Mouse (Mus musculus) left cerebral cortex, adult 18-20 months (tissue): Measurements from ENCODE around the gene Tmub2. TPM values are rescaled to one million over a fixed set of nuclear protein-coding genes. Genes with fewer than 3 reads are reported as not detected.
A peak's percentile ranks its signal among the peaks of the same experiment; 100 is the strongest.

Source experiments
- DNase-seq, 2 experiments: peaks; one replicate each; pipeline ENCODE4 v3.0.0; 2021 to 2022; ENCODE audit warnings: low spot score in 2 of 2, mixed read lengths in 1 of 2
- total RNA-seq, 2 experiments: library from RNA; stranded (reverse); gene quantifications; 2 replicates each; pipeline ENCODE4 v1.2.3; 2021

The Tmub2 gene
- total RNA-seq, 2 experiments from 2014 or later: 65.1 to 71.0 TPM

DNA sequence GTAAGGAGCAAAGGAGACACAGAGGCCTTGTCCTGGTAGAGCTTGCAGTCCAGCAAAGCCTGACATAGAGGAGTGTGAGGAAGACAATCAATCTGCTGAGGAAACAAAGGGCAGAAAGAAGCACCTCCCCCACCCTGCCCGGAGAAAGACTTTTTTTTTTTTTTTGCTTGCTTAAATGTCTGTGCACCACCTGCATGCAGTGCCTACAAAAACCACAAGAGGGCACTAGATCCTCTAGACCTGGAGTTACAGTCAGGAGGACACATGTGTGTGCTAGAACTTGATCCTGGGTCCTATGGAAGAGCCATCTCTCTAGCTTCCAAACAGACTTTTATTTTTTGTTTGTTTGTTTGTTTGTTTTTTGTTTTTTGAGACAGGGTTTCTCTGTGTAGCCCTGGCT, 15.1 kb downstream of the Tmub2 start:
- DNase-seq: no peak

DNA sequence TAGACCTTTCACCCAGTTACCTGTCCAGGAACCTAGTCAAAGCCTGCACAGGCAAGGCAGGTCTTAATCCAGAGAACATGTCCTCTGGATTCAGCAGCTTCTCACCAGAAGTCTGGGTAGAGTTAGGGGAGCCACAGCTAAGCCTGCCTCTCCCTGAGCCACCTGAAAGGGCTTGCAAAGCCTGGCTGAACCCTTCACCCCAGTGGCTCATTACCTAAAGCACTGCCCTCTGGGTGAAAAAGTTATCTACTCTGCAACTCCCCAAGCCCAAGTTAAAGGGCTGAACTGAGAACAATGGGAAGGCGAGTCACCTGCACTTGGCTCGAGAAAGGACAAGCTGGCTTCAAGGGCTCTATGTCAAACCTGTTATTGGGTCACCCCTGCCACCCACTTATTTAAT, 19.4 kb downstream of the Tmub2 start:
- no peak for DNase-seq

DNA sequence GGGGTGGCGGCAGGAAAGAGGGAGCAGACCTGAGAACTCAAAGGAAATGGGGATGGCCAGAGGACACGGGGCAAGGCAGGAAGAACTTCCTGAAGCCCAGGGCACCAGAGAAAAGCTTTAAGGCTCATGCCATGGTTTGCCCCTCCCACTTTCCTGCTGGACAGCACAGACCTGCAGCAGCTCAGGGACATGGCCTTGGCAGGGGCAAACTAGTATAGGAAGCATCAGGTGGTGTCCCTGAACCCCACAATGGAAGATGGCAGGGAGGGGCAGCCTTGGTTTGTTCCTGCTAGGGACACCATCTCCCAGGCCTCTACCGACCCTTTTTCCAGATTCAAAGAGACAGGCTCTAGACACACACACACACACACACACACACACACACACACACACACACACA, 20.6 kb downstream of the Tmub2 start:
- DNase-seq: no peak

DNA sequence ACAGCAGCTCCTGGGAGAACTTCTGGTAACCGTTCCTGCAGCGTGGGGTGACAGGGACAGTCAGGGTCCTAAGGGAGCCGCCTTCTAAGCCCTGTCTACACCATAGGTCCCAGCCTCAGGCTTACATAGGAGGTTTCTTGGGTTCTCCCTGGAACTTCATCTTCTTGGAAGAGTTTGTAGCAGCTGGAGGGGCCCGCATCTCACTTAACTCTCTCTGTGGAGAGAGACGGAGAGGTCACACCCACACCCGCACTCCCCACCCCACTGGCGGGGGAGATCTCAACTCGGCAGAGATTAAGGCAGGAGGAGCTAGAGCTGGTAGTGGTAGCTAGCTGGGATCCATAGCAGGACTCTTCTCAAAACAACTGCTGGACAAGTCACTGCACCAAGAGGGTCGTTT, 23.4 kb downstream of the Tmub2 start:
- no peak for DNase-seq

DNA sequence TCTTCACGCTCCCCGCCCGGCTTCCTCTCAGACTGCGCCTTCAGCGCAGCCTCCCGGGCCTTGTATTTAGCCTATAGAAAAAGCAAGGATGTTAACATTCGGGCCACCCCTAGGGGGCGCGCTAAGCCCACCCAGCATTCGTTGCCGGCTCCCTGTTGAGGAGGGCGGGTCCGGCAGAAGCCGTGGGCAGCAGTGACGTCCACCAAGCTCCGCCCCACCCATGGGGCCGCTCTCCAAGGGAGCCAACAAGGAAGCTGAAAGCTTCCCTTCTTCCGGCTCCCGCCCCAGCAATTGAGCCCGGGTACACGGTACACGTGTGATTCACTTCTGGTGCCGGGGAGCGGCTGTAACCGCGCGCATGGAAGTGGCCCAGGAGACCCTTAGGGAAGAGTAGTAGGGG, 24.2 kb downstream of the Tmub2 start:
- DNase-seq: peak; percentile 97

DNA sequence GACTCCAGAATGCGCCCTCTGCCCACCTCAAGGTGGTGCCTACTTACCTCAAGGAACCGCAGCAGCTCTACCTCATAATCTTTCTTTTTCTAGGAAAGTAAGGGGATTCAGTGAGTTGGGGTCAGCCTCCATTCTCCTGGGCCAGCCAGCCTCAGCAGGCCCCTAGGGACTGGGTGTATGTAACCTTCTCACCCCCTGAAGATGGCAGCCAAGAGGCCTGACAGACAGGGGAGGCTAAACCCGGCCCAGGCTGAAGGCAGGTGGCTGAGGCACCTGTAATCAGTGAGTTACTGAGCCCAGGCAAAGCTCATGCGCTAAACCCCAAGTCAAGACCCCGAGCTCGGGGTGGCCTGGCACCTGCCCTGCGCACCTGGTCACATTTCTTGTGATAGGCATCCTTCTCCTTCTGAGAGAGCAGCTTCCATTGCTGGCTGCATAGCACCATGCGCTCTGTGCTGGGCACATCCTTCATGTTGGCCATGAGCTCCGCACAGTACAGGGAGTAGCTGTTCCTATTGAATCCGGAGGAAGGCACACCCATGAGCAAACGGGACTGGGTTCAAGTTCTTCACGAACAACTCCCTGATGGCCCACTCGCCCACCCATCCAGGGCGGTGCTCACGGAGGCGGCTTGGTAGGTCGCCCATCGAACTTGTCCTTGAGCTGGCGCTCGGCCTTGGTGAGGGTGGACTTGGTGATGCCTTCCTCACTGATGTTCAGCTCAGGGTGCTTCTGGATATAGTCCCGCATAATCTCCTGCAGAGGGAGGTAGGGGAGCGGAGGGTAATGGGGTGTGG, 25.3 kb downstream of the Tmub2 start:
- peak in 1 of 2 experiments; percentile 39 for DNase-seq

DNA sequence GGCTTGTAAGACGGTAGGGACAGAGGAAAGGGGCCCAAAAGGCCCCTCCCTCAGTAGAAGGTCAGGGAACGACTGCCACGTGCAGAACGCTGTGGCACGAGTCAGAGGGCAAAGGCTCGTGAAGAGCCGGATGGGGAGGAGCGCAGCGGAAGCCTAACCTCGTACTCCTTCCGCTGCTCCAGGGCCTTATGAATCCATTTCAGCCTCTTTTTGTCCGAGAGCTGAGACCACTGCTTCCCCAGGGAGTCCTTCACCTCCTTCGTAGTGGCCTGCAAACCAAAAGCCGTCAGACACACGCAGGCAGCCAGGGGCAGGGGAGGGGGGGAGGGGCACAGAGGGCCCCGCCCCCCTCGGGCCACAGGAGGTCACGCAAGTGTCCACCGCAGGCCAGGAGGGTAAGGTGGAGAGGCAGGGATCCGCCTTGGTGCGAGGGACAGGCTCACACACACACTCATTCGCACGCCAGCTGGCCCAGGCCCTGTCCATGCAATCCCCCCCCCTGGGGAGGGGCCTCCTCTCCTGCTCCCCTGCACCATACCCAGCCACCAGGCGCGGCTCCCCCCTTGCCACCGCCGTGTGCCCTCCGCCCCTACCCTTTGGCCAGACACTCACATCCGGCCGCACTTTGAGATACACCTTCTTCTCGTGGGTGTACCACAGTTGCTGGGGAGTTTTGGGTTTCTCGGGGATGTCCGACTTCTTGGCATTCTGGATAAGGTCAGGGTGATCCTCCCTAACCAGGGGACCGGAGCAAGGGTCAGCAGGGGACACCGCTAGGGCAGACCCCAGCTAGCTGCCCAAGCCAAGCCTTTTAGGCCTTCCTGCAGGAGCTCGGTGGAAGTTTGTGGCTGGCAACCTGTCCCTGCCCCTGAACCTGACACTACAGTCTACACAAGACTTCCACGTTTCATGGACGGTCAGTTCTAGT, 26.3 kb downstream of the Tmub2 start:
- DNase-seq: no peak

DNA sequence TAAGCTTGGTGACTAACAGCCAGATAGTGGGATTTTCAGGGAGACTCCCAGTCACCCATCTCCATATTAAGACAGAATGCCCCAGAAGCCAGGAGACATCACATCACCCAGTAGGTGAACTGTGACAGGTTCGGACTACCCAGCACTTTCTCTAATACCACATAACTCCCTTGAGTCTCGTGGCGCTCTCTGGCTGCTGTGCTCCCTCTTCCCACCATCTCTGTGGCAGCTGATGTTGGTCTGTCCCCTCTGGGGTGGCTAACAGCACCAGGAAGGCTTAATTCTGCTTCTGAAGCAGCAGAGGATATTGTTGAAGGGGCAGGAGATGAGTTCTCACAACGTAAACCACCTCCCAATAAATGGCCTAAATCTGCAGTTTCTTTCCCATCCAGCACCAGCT, 27.2 kb downstream of the Tmub2 start:
- DNase-seq: no peak

DNA sequence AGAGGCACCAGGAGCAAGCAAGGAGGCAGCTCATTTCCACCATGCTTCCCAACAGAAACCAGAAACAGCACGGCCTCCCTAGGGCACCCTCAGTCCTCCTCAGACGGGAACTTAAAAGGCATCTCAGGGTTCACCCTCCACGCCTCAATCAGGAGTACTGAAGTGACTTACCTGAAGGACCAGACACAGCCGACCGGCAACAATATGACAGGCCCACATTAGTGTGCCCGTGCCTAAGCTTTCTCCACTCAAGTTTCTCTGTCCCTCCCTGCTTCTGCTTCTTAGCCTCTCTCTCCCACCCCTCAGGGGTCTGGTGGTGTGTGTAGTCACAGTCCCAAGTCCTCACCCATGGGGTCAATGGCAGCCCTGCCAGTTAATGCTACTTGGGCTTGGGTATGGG, 27.9 kb downstream of the Tmub2 start:
- no peak for DNase-seq

DNA sequence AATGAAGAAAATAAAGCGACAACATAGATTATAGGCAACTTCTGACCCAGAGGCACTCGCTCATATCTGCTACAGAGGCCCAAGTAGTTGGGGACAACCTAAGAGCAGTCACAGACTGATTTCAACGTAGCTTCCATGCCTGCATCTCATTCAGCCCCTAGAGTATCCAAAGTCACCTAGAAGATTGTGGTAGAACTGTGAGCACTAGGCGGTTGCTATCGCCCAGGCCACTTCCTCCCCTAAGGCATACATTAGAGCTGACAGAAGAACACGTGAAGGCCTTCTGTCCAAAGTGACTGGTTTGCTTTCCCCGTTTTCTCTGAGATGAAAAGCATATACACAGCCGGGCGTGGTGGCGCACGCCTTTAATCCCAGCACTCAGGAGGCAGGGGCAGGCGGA, 29.6 kb downstream of the Tmub2 start:
- DNase-seq: no peak

DNA sequence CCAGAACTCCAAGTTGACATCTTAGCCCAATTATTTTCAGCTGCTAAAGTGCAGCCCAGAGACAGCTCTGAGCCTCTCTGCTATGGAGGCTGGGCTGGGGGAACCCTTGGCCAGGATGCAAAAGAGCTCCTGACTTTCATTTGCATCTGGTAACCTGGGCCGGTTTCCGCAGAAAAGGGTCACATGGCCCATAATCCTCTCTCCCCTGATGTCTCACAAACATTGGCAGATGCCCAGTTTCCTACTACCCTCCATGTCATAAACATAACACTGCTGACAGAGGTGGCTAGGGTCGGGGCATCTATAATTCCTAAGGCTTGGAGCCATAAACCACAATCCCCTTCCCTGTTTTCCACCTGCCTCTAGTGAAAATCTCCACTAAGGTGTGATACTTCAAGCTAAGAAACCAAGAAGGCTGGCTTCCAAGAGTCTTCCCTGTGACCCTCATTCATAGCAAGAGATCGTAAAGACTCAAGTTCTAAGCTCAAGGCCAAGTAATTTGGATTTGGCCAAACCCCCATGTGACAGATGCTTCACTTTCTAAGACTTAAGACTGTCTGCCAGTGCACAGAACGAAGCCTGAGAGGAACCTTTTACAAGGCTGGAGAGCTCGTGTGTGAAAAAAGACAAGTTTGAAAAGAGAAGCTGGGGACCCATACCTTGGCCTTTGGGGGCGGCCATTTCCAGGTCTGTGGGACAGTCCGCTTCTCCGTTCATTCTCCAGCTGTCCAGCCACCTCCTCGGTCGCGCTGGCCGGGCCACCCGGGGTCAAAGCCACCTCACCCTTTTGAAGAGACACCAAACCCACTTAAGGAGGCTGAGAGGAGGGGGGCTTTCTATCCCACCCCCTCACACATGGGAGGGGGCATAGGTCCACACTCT, 31.2 kb downstream of the Tmub2 start:
- DNase-seq: no peak

DNA sequence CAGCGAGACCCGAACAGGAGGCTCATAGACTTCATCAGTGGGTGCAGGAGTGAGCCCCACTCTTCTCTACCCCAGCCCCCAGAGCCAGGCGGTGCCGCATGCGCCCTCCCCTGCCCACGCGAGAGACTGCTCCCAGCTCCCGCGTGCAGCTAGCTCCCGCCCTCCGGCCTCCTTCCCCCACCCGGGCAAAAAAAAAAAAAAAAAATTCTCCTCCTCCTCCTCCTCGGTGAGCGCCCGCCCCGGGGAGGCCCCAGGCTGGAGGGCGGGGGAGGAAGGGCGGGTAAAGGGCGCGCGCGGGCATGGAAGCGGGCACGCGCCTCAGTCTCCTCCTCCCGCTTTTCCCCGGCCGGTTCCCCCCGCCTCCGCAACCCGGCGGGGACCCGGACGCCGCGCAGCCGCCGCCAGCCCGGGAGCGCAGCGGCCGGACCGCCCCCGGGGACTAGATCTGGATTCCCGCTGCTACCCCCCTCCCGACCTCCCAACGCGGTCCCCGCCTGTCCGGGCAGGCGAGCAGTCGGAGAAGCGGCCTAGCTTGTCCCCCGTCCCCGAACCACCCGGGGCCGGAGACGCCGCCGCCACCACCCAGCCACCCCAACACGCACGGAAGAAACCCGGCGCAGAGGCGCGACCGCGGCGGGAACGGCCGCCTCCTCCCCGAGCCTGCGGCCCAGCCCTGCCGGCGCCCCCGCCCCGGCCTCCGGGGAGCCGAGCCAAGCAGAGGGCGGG, 32.0 kb downstream of the Tmub2 start:
- DNase-seq: peak; percentile 73 to 79

DNA sequence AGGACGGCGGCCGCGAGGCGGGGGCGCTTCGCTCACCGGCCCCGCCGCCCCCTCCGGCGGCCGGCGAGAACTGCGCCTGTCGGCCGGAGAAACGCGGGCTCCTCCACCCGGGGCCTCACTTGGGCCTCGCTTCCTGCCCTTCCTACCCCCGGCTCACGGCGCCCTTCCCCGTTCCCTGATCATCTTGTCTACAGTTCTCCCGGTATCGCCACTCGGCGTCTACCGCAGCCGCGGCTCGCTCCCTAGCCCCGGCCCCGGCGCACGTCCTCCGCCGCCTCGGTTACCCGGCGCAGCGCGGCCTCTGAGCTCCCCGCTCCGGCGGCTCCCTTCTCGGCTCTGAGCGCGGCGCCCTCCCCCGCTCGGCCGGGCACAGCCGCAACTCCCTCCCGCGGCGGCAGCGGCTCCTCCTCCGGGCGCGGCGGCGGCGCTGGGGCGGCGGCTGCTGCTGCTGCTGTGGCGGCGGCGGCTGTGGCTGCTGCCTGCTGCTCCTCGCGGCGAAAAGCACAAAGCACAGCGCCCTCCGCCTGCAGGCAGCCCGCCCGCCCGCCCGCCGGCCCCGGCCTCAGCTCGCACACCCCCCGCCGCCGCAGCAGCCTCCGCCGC, 32.7 kb downstream of the Tmub2 start:
- peak; percentile 59 to 63 for DNase-seq

DNA sequence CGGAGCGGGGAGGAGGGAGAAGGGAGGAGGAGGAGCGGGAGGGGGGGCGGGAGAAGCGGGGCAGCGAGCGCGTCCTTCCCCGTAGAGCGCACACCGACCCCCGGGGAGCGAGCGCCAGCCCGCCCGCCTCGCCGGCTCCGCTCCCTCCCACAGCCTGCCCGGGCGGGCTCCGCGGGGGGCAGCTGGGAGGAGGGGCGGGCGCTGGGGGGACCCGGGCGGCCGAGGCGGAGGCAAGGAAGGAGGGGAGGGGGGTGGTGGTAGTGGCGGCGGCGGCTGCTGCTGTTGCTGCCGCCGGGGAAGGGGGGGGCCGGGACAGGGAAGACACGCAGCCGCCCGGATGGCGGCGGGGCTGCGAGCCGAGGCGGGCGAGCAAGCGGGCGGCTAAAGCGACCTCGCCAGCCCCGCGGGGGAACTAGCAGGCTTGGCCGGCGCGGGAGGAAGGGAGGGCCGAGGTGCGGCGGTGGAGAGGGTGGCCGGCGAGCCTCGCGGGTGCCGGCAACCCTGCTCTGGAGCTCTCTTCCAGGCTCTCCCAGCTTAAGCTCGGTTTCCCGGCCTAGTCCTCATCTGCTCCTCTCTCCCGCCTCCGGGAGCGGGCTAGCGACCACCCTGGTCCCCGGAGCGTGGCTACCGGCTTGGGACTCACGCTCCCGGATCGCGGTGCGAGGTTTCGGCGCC, 33.3 kb downstream of the Tmub2 start:
- peak in 1 of 2 experiments; percentile 68 for DNase-seq

DNA sequence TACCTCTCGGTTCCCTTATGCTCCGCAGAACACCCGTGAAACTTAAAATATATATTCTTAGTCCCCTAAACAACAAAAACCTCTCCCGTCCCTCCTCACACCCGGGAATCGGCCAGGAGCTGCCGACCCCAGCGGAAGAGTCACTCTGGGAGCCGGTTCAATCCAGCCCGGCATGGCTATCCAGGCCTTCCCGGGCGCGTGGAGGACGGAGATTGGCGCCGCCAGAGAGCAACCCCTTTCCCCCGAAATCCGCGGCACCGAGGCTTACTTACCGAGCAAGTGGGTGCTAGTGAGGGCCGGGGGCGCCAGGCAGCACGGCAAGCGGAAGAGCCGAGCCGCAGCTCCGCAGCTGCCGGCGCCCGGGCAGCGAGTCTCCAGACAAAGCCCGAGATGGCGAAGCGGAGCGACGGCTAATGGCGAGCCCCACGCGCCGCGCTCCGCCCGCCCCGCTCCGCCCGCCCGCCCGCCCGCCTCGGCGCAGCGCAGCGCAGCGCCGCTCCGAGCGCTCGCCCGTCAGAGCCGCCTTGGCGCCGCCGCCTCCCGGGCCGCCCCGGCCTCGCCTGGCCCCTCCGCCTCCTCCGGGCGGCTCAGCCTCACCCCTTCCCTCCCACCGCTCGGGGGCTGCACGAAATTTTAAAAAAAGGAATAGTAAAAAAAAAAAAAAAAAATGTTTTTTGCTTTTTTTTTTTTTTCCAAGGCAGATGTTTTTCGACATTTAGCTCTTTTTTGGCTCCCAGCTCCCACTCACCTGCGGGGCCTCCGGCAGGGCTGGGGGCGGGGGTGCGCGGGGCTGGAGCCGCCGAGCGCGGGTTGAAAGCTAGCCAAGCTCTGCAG, 34.1 kb downstream of the Tmub2 start:
- DNase-seq: peak; percentile 36 to 49

DNA sequence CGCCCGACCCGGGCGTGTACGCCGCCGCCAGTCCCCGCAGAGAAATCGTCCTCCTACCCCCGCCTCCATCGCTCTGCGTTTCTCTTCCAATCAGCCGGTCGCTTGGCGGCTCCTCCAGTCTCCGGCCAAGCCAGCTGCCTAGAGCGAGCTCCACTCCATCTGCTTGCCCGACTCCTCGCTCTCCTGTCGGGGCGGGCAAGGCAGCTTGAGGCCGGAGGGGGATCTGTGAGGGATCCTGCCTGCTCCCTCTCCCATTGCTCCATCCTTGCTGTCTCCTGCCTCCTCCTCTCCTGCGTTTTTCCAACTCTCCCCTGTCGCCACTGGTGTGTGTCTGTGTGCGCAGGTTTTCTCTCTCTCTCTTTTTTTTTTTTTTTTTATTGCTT, 34.7 kb downstream of the Tmub2 start, which contains the start of gene Ubtf:
Gene Ubtf (minus strand): TSS at position 333 of the 383 bp plus-strand sequence.
- DNase-seq: peak; percentile 77 to 87

DNA sequence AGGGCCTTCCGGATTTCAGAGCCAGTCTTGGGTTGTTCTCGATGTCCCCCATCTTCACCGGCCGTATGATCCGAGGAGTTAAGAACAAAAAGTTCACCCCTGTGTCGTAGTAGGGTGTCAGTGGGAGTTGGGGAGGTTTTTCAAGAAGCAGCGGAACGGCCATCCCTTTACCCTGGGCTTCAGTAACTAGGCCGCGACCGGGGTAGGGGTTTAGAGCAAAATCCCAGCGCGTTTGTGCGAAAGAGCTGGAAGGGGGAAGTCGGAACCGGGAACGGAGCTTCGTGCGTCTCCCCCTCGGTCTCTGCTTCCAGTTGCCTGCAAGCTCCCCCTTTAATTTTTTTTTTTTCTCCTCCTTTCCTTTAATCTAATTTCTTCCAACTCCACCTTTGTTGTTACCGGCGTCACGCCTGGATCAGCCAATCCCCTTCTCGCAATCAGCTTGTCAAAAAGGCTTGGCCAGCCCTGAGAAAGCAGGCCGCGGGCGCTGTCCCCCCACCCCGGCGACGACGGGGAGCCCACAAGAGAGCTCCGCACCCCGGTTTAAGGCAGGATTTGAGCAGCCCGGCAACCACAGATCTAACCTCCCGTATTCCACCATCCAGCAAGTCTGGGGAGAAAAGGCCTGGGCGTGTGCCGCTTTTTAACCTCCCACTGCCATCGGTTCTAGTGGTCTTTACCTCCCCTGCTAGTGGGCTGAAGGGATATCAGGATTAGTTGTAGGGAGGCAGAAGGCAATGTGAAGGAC, 35.4 kb downstream of the Tmub2 start:
- DNase-seq: peak; percentile 87 to 92

DNA sequence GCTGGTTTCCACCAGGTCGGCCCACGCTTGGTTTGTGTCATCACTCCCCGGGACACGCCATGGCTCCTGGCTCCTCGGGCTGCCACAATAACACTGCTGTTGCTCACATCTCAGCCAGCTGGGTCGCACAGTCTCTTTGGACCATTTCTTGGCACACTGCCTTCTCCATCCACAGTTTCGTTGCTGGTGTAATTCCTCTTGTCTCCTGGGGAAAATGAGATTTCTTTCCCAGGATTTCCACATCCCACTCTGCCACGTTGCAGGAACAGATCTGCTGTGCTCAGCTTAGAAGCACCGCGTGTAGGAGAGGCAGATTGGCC, 35.9 kb downstream of the Tmub2 start:
- peak; percentile 75 to 81 for DNase-seq
